Mouse (Mus musculus) small intestine, adult 2 months (tissue): Measurements from ENCODE around the gene Clec4e. TPM values are rescaled to one million over a fixed set of nuclear protein-coding genes. Genes with fewer than 3 reads are reported as not detected.
"Not testable (repeated sequence)": the region's sequence is repeated elsewhere in the genome, so short reads cannot be mapped to it uniquely, and the experiment has no call there.

ENCODE experiments used
- H3K27ac ChIP-seq: fragments of 200-500 bp; 2 replicates; pipeline ENCODE4 v1.5.1; 2012; ENCODE audit warnings: low read depth, low read length, control low read depth, inconsistent platforms; ENCODE audit not compliant: insufficient read depth
- H3K27me3 ChIP-seq: fragments of 200-500 bp; 2 replicates; pipeline ENCODE4 v1.6.1; 2012; ENCODE audit warnings: mild to moderate bottlenecking, moderate library complexity, low read length, inconsistent platforms; ENCODE audit not compliant: control insufficient read depth, insufficient read depth
- H3K36me3 ChIP-seq: fragments of 200-500 bp; 2 replicates; pipeline ENCODE4 v1.6.1; 2012; ENCODE audit warnings: mild to moderate bottlenecking, low read length, control low read depth, inconsistent platforms; ENCODE audit not compliant: control insufficient read depth, insufficient read depth
- H3K4me1 ChIP-seq: fragments of 200-500 bp; 2 replicates; pipeline ENCODE4 v1.6.1; 2012; ENCODE audit warnings: low read length, inconsistent platforms, mixed read lengths; ENCODE audit not compliant: control insufficient read depth, insufficient read depth, insufficient read length
- H3K4me3 ChIP-seq: fragments of 200-500 bp; 2 replicates; pipeline ENCODE4 v1.5.1; 2012; ENCODE audit warnings: low read depth, mild to moderate bottlenecking, control low read depth, inconsistent platforms, low read length, moderate library complexity
- CTCF ChIP-seq: fragments of 200-500 bp; IDR thresholded peaks from 2 replicates; pipeline ENCODE4 v1.5.1; 2012; ENCODE audit warnings: low read depth, mild to moderate bottlenecking, control low read depth, inconsistent platforms, low read length, moderate library complexity, mixed read lengths; ENCODE audit not compliant: insufficient replicate concordance, insufficient read length; ENCODE audit errors: extremely low read depth
- POLR2A ChIP-seq: fragments of 200-500 bp; IDR thresholded peaks from 2 replicates; pipeline ENCODE4 v1.6.1; 2012; ENCODE audit warnings: low read depth, mild to moderate bottlenecking, control low read depth, inconsistent platforms, low read length, moderate library complexity
- WGBS: fragments of 180-500 bp; shearing (Covaris S2); methylation state at CpG from one replicate; pipeline ENCODE4 v1.1.7; 2018; 5-methylcytosine and 5-hydroxymethylcytosine counted together
- polyA plus RNA-seq: library from polyadenylated mRNA; depleted of rRNA; stranded (reverse); fragments of >200 nt; gene quantifications from 2 replicates; pipeline ENCODE4 v1.2.3, GENCODE M21; 2012; rRNA removed

Gene Clec4e
- not detected in 2 replicates for polyA plus RNA-seq

- Histone ChIP-seq H3K27me3 (no peaks in the 10 kb centered on the region), H3K4me1 (no peaks in the 10 kb centered on the region), H3K4me3 (no peak within 1 kb of the TSS), H3K36me3 (no peaks in the 10 kb centered on the region), H3K27ac (no peak within 1 kb of the TSS)
- WGBS = 70% methylated on average over 4 of the region's 4 CpGs
- TF ChIP-seq CTCF (no peak), POLR2A (no peak)
Observed at GRCm38 (mm10) chr6:123289753-123290152, at the start of gene Clec4e. TSS of gene Clec4e (minus strand) at chr6:123289870.

GRCm38 (mm10) chr6:123332503-123332902, 42.8 kb upstream of the Clec4e start:
- Histone ChIP-seq H3K4me3 (no peak overlapping the region), H3K27me3 (no peaks in the 10 kb centered on the region), H3K36me3 (no peaks in the 10 kb centered on the region), H3K4me1 (no peaks in the 10 kb centered on the region), H3K27ac (no peak overlapping the region)
- TF ChIP-seq CTCF (no peak), POLR2A (no peak)
- WGBS = 26% methylated on average over 2 of the region's 2 CpGs

GRCm38 (mm10) chr6:123308033-123308432, 18.4 kb upstream of the Clec4e start, which contains the start of gene Vmn2r19:
TSS of gene Vmn2r19 (plus strand) at chr6:123308333.
- H3K27me3 ChIP-seq = no peaks in the 10 kb centered on the region
- no peak within 1 kb of the TSS for H3K4me3 ChIP-seq
- no peaks in the 10 kb centered on the region for H3K36me3 ChIP-seq
- TF ChIP-seq POLR2A (no peak), CTCF (no peak)
- H3K27ac ChIP-seq = no peak within 1 kb of the TSS
- no peaks in the 10 kb centered on the region for H3K4me1 ChIP-seq
- 85% methylated on average over 2 of the region's 2 CpGs for WGBS

GRCm38 (mm10) chr6:123306315-123306714, 16.6 kb upstream of the Clec4e start:
- 75% methylated on average over 7 of the region's 7 CpGs for WGBS
- not testable (repeated sequence) for H3K4me1 ChIP-seq, H3K27ac ChIP-seq, H3K36me3 ChIP-seq, H3K27me3 ChIP-seq, H3K4me3 ChIP-seq

- no peak overlapping the region for H3K4me3 ChIP-seq
- 50% methylated on average over 1 of the region's 1 CpGs for WGBS
- H3K27ac ChIP-seq = no peak overlapping the region
- TF ChIP-seq CTCF (no peak), POLR2A (no peak)
- no peaks in the 10 kb centered on the region for H3K27me3 ChIP-seq
- H3K4me1 ChIP-seq = no peaks in the 10 kb centered on the region
- no peaks in the 10 kb centered on the region for H3K36me3 ChIP-seq
Observed at GRCm38 (mm10) chr6:123296687-123297086, 7.0 kb upstream of the Clec4e start.

GRCm38 (mm10) chr6:123293509-123293908, 3.8 kb upstream of the Clec4e start:
- H3K4me1 ChIP-seq, H3K4me3 ChIP-seq, H3K27me3 ChIP-seq, H3K36me3 ChIP-seq, H3K27ac ChIP-seq: not testable (repeated sequence)
- WGBS = 78% methylated on average over 11 of the region's 11 CpGs

- no peak overlapping the region for H3K4me3 ChIP-seq
- H3K36me3 ChIP-seq = no peaks in the 10 kb centered on the region
- WGBS = 94% methylated on average over 1 of the region's 1 CpGs
- no peaks in the 10 kb centered on the region for H3K4me1 ChIP-seq
- no peaks in the 10 kb centered on the region for H3K27me3 ChIP-seq
- TF ChIP-seq CTCF (no peak), POLR2A (no peak)
- H3K27ac ChIP-seq = no peak overlapping the region
Observed at GRCm38 (mm10) chr6:123292751-123293400, 3.2 kb upstream of the Clec4e start.

- TF ChIP-seq POLR2A = no peak
- TF ChIP-seq CTCF = no peak
- no peak overlapping the region for H3K4me3 ChIP-seq
- no peaks in the 10 kb centered on the region for H3K36me3 ChIP-seq
- WGBS = 64% methylated on average over 10 of the region's 10 CpGs
- H3K27ac ChIP-seq = no peak overlapping the region
- H3K27me3 ChIP-seq = no peaks in the 10 kb centered on the region
- H3K4me1 ChIP-seq = no peaks in the 10 kb centered on the region
Observed at GRCm38 (mm10) chr6:123288931-123289330, 739 bp downstream of the Clec4e start.
